Mouse (Mus musculus) liver, embryonic 14.5 days (tissue): ENCODE measurements around the gene Pacrg.

Experiments
- CTCF ChIP-seq: IDR thresholded peaks from 2 replicates; pipeline ENCODE4 v1.5.1; 2016; ENCODE audit warnings: antibody characterized with exemption, low read depth, control low read depth
- EP300 ChIP-seq: IDR thresholded peaks from 2 replicates; pipeline ENCODE4 v1.6.1; 2016; ENCODE audit warnings: antibody characterized with exemption, low read depth

DNA sequence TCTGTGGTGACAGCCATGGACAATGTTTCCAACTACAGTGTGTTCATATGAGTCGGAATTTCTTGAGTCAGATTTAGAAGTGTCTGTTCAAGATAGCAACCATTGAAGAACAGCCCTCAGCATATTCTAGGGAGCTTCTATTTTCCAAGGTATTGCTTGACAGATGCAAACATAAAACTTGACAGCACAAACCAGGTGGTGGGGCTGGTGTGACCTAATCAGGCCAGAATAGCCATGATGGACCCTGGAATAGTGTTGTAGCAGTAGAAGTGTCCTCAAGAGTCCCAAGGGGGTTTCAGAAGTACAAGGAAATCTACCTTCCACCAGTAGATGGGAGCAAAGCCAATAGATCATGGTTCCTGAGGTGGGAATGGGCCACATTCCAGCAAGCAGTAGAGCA lies 123.0 kb downstream of the Pacrg start:
- TF ChIP-seq CTCF (no peak), EP300 (no peak)
